Comparison of ENCODE assay signal across 8 mouse cellular contexts in genomic region chr9:40330609-40331382, GRCm38 (mm10).
DNase-seq lines count a peak whose midpoint lies in the region; ATAC-seq and TF ChIP-seq lines count a peak whose summit lies in the region.

No protein-coding gene starts in this region.

- no peak overlapping the region for H3K4me3 ChIP-seq in forebrain, embryonic 16.5 days (replicated peaks; ENCODE audit: low read length)
- H3K4me3 ChIP-seq in layer of hippocampus, adult 2 months, result no peak overlapping the region
- H3K4me3 ChIP-seq in lung, adult 2 months (replicated peaks; ENCODE audit: extremely low read depth, low read depth, low read length), result no peak overlapping the region

- peak; percentile 96 for TF ChIP-seq CTCF in layer of hippocampus, adult 2 months (conservative IDR thresholded peaks at IDR 0.05)
- TF ChIP-seq CTCF in lung, adult 2 months (IDR thresholded peaks at IDR 0.05; ENCODE audit: insufficient read depth, low read length), result peak; percentile 98

- H3K9me3 ChIP-seq in forebrain, embryonic 16.5 days (ENCODE audit: control insufficient read depth, low read length), result no peaks in the 10 kb centered on the region

- H3K9ac ChIP-seq in forebrain, embryonic 16.5 days (replicated peaks; ENCODE audit: low read depth, low read length), result no peak overlapping the region

- peaks cover 21% of the 10 kb centered on the region for H3K4me1 ChIP-seq in forebrain, embryonic 16.5 days (replicated peaks; ENCODE audit: control insufficient read depth, insufficient read depth, low read length)
- no peaks in the 10 kb centered on the region for H3K4me1 ChIP-seq in lung, adult 2 months (ENCODE audit: control insufficient read depth, insufficient read depth, low read length)

- peaks cover 5% of the 10 kb centered on the region; the same call in 1 of the 2 replicates for H3K36me3 ChIP-seq in forebrain, embryonic 16.5 days (ENCODE audit: control insufficient read depth, insufficient read depth)

- no peak for TF ChIP-seq POLR2A in lung, adult 2 months (IDR thresholded peaks at IDR 0.05; ENCODE audit: borderline replicate concordance, extremely low read depth, low read depth, low read length)

- H3K4me2 ChIP-seq in forebrain, embryonic 16.5 days (ENCODE audit: low read length), result no peak overlapping the region

- WGBS in forebrain, embryonic 16.5 days, result 57% methylated on average over 19 of the region's 19 CpGs
- WGBS in lung, adult 2 months, result 52% methylated on average over 19 of the region's 19 CpGs

- intact Hi-C loops in heart, postnatal 25 days (cut with DNase I), result loop anchor here (1.0 to 10.0 kb wide), 2 partner anchors 102 to 144 kb away; no protein-coding TSS in a partner anchor

- ATAC-seq in forebrain, embryonic 16.5 days, result peak; percentile 70
- peak; percentile 70 for ATAC-seq in neutrophil, adult 5-6 weeks (ENCODE audit: extremely low read depth, insufficient number of reproducible peaks, low FRiP score, poor library complexity, severe bottlenecking)

- no peak overlapping the region for H3K27ac ChIP-seq in forebrain, embryonic 16.5 days (ENCODE audit: low read length)
- H3K27ac ChIP-seq in layer of hippocampus, adult 2 months, result peak overlapping the region; percentile 99

- H3K27me3 ChIP-seq in forebrain, embryonic 16.5 days (replicated peaks; ENCODE audit: control insufficient read depth, insufficient read depth, low read length), result no peaks in the 10 kb centered on the region

- DNase-seq in ES-CJ7 (ENCODE audit: low read depth, low spot score), result peak; percentile 90
- DNase-seq in cerebellum, adult 18-20 months, result peak; percentile 96 to 97
- peak; percentile 80 for DNase-seq in heart, postnatal 25 days (ENCODE audit: low spot score)
- peak; percentile 89 to 91 for DNase-seq in layer of hippocampus, adult 2 months (ENCODE audit: low spot score in 2 of 2)
- peak; percentile 88 for DNase-seq in lung, adult 2 months
- peak; percentile 85 for DNase-seq in testis, postnatal 14 days (ENCODE audit: low spot score)
